Mouse (Mus musculus) layer of hippocampus, adult 18-20 months (tissue): Measurements from ENCODE around the gene Trappc6a. TPM values are rescaled to one million over a fixed set of nuclear protein-coding genes. Genes with fewer than 3 reads are reported as not detected.

Experiments
- DNase-seq, 2 experiments: peaks; one replicate each; pipeline ENCODE4 v3.0.0; 2022; ENCODE audit warnings: low spot score in 2 of 2
- total RNA-seq, 2 experiments: library from RNA; stranded (reverse); gene quantifications; 2 replicates each; pipeline ENCODE4 v1.2.3; 2021

Gene Trappc6a
- total RNA-seq, 2 experiments from 2014 or later = 20.7 to 21.5 TPM

- no peak for DNase-seq
These were observed 15.0 kb downstream of the Trappc6a start for GRCm38 (mm10) chr7:19523017-19523756.

GRCm38 (mm10) chr7:19523757-19524419 is 15.7 kb downstream of the Trappc6a start:
- DNase-seq = peak; percentile 53 to 80

DNA sequence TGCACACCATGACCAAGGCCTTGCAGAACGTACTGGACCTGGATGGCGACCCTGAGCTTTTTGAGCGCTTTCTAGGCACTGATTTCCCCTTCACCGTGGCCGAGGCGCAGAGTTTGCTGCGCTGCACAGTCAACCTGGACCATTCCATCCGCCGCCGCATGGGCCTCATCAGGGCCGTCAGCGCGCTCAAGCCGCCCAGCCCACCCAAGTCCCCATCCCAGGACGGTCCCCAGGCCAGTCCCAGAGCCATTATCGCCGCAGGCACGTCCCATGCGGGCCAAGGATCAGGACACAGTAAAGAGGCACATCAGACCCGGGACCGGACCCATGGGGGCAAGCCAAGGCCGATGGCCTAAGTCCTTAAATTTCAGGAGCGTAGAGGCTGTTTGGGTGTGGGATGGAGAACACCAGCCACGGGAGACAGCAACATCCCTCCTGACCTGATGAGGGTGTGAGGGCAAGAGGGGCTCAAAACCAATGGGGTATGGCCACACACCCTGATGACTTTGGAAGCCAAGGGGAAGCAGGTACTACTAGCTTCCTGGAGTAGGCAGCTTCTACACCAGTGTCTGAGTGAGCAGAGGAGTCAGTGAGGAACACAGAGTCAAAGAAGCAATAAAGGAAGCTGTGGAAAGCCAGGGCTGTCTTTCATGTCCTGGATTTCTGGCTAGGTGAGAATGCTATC is 16.4 kb downstream of the Trappc6a start:
- DNase-seq = no peak

- DNase-seq = no peak
These were observed 16.9 kb downstream of the Trappc6a start for GRCm38 (mm10) chr7:19525105-19525481.

GRCm38 (mm10) chr7:19531077-19531476 is 22.9 kb downstream of the Trappc6a start:
- no peak for DNase-seq

DNA sequence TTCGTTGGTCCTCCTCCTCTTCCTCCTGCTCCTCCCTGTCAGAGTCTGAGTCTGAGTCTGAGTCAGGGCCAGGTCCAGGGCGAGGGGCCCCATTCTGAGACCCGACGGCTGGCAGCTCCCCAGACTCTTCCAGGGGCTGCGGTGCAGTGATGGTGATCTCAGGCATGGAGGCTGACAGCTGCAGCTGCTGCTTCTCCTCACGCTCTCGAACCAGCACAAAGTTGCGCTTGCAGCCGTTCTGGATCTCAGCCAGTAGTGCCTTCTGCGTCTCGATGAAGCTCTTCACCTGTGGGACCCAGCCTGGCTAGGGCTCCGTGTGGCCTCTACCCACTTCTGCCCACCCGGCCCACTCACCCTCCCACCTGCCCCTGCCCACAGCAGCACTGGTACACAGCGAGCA is 24.0 kb downstream of the Trappc6a start:
- no peak for DNase-seq

DNA sequence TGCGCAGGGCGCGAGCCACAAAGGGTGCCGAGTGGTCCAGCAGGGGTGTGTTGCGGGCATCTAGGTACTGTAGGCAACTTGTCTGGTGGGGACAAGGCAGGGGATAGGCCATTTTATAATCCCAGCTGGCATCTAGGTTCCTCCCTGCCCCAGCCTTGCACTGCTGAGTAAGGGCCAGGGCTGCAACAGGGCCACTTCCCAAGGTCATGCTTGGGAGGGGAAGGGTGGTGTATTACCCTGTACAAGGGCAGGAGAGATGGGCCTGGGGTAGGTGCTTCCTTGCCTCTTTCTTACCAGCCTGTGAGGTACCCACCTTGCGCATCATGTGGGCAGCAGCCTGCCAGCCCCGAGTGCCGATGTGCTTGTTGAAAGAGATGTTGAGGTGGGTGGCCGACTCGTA is 26.5 kb downstream of the Trappc6a start:
- DNase-seq = no peak

- no peak for DNase-seq
These were observed 32.8 kb downstream of the Trappc6a start for GRCm38 (mm10) chr7:19540771-19541566.

- DNase-seq = no peak
These were observed 33.5 kb downstream of the Trappc6a start for GRCm38 (mm10) chr7:19541681-19542154.

- peak in 1 of 2 experiments; percentile 45 for DNase-seq
These were observed 34.0 kb downstream of the Trappc6a start for GRCm38 (mm10) chr7:19542155-19542691.

DNA sequence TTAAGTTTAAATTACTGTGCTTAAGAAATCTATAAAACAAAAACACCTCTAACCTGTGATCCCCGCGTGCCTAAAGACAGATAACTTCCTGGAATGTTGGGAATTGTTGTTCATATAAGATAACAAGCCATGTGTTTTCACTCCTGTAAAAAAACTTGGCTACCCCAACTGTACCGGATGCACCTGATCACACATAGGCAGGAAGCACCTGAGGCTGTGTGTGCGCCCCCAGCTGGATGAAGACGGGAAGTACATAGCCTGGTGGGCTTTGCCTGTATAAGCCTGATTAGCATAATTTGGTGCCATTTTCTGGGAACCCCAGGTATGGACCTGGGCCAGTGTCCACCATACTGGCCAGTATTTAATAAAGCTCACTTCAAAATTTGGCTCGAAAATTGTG is 35.4 kb downstream of the Trappc6a start:
- no peak for DNase-seq

GRCm38 (mm10) chr7:19546007-19546406 is 37.8 kb downstream of the Trappc6a start:
- DNase-seq = no peak

GRCm38 (mm10) chr7:19547344-19547969 is 39.3 kb downstream of the Trappc6a start:
- DNase-seq = no peak

- DNase-seq = no peak
These were observed 41.2 kb downstream of the Trappc6a start for GRCm38 (mm10) chr7:19549394-19549793.

GRCm38 (mm10) chr7:19551634-19552033 is 43.4 kb downstream of the Trappc6a start:
- DNase-seq = no peak

DNA sequence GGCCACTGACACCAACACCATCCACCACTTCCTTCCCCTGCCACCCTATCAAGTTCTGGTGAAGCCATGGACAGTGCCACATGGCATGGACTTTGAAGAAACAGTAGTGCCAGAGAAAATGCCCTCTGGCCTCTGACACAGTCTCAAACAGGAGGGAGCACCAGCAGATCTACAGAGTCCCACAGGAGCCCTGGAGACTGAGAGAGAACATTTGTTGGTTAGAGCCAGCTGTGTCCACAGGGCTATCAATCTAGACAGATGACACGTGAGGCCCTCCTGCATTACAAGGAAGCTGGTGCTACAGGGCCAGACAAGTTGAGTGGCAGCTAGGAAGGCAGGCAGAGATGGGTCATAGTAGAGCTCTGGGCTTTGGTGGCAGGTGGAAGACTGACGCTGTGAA is 44.2 kb downstream of the Trappc6a start:
- DNase-seq = no peak

GRCm38 (mm10) chr7:19554168-19554567 is 46.0 kb downstream of the Trappc6a start:
- peak; percentile 48 to 73 for DNase-seq

DNA sequence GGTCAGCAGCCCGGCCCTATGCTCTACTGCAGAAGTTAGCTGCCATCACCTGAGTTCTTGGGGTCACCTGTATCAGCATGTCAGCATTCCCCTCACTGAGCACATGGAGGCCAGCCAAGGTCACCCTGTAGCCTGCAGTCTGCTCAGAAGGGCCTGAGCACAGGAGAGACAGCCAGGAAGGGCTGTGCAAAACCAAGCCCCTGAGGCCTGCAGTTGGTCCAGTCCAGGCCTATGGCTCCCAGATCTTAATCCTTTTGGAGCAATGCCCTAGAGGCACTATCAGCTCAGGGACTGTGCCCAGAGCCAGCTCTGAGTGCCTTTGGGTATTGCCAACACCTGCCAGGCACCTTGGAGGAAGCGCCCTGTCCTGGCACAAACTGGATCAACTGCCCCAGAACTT is 48.9 kb downstream of the Trappc6a start:
- DNase-seq = no peak

DNA sequence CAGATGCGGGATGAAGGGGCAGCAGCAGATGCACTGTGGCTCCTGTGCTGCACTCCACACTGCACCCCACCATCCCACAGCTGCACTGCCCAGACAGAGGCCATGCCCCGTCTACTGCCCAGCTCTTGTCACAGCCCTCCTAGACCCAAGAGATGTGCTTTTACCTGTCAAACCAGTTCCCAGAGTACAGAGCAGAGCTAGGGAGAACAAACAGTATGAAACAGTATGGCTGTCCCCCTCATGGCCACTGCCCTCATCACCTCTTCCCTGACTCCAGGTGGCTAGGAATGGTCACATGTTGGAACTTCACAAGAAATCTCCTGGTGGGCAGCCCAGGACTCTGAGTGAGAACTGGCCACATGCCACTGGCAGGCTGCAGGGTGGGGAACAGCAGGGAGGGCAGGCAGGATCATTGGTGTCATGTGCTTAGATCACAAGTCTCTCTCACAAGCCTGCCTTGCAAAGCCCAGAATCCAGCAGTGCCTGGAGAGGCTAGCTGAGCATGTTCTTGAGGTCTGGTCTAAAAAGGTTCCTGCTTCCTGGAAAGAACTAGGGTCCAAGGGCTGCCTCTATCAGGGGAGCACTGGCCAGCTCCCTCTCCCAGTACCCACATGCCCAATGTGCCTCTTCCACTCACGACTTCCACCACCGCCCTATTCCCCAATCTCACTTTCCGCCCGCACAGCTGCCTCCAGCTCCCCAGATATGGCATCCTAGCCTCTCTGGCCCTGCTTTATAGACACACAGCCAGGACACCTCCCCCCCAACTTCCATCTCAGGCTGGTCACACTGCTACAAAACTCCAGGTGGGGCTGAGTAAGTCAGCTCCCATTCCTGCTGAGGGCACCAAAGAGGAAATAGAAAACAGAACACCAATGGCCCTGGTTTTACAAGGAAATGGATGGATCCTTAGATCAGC is 50.0 kb downstream of the Trappc6a start:
- no peak for DNase-seq
